Mouse (Mus musculus) right cerebral cortex, adult 2 months (tissue): ENCODE results near the gene Rabl3.

Experiments
- DNase-seq, 2 experiments: peaks; one replicate each; pipeline ENCODE4 v3.0.0; 2021 to 2022; ENCODE audit warnings: low spot score in 2 of 2

Gene Rabl3

GRCm38 (mm10) chr16:37597412-37597811 lies 57.7 kb downstream of the Rabl3 start:
- no peak for DNase-seq

GRCm38 (mm10) chr16:37598463-37598862 lies 58.8 kb downstream of the Rabl3 start:
- no peak for DNase-seq

GRCm38 (mm10) chr16:37599326-37599725 lies 59.6 kb downstream of the Rabl3 start:
- DNase-seq: no peak

GRCm38 (mm10) chr16:37603431-37603830 lies 63.7 kb downstream of the Rabl3 start:
- DNase-seq: no peak

- DNase-seq: no peak
Observed at GRCm38 (mm10) chr16:37604243-37604642, 64.6 kb downstream of the Rabl3 start.

GRCm38 (mm10) chr16:37610333-37610732 lies 70.6 kb downstream of the Rabl3 start:
- peak; percentile 59 to 63 for DNase-seq

- no peak for DNase-seq
Observed at GRCm38 (mm10) chr16:37611072-37611471, 71.4 kb downstream of the Rabl3 start.

GRCm38 (mm10) chr16:37612013-37612412 lies 72.3 kb downstream of the Rabl3 start:
- peak in 1 of 2 experiments; percentile 37 for DNase-seq

GRCm38 (mm10) chr16:37614540-37614939 lies 74.9 kb downstream of the Rabl3 start:
- no peak for DNase-seq

- no peak for DNase-seq
Observed at GRCm38 (mm10) chr16:37615429-37615828, 75.7 kb downstream of the Rabl3 start.

- no peak for DNase-seq
Observed at GRCm38 (mm10) chr16:37616104-37616503, 76.4 kb downstream of the Rabl3 start.

- peak; percentile 73 to 75 for DNase-seq
Observed at GRCm38 (mm10) chr16:37617695-37618094, 78.0 kb downstream of the Rabl3 start.
